Mouse (Mus musculus) forebrain, embryonic 15.5 days (tissue): Measurements from ENCODE around the gene 9830107B12Rik. TPM values are rescaled to one million over a fixed set of nuclear protein-coding genes. Genes with fewer than 3 reads are reported as not detected.

Source experiments
- ATAC-seq: fragments of 200-750 bp; cut with Nextera tagmentation; replicated peaks from 2 replicates; pipeline ENCODE4 v1.8.0; 2017; ENCODE audit warnings: mild to moderate bottlenecking, moderate TSS enrichment, moderate library complexity
- H3K27ac ChIP-seq: fragments of 300-500 bp; sonication (generic); replicated peaks from 2 replicates; pipeline ENCODE4 v1.5.1; 2015; ENCODE audit warnings: mild to moderate bottlenecking, inconsistent platforms
- H3K27me3 ChIP-seq: fragments of 300-500 bp; sonication (generic); 2 replicates; pipeline ENCODE4 v1.6.1; 2015; ENCODE audit warnings: inconsistent platforms
- H3K36me3 ChIP-seq: fragments of 300-500 bp; sonication (generic); 2 replicates; pipeline ENCODE4 v1.6.1; 2015; ENCODE audit warnings: mild to moderate bottlenecking, inconsistent platforms
- H3K4me1 ChIP-seq: fragments of 300-500 bp; sonication (generic); 2 replicates; pipeline ENCODE4 v1.6.1; 2015; ENCODE audit warnings: inconsistent platforms
- H3K4me2 ChIP-seq: fragments of 300-500 bp; sonication (generic); replicated peaks from 2 replicates; pipeline ENCODE4 v1.6.1; 2015; ENCODE audit warnings: mild to moderate bottlenecking, inconsistent platforms
- H3K4me3 ChIP-seq: fragments of 300-500 bp; sonication (generic); 2 replicates; pipeline ENCODE4 v1.5.1; 2015; ENCODE audit warnings: mild to moderate bottlenecking, inconsistent platforms
- H3K9ac ChIP-seq: fragments of 300-500 bp; sonication (generic); replicated peaks from 2 replicates; pipeline ENCODE4 v1.6.1; 2015; ENCODE audit warnings: mild to moderate bottlenecking, inconsistent platforms
- H3K9me3 ChIP-seq: fragments of 300-500 bp; sonication (generic); 2 replicates; pipeline ENCODE4 v1.6.1; 2016; ENCODE audit warnings: inconsistent platforms
- WGBS: fragments of 180-500 bp; shearing (Covaris S2); methylation state at CpG from one replicate; pipeline ENCODE4 v1.1.7; 2015; ENCODE audit warnings: mixed read lengths; 5-methylcytosine and 5-hydroxymethylcytosine counted together
- polyA plus RNA-seq: library from polyadenylated mRNA; unstranded; fragments of >200 nt; fragmentation: Nextera tagmentation; extraction: Ambion mirVana; gene quantifications from 2 replicates; pipeline ENCODE4 v1.2.1, GENCODE M21; 2015

9830107B12Rik gene
- polyA plus RNA-seq, 1 experiment from 2014 or later = not detected

GRCm38 (mm10) chr17:48089446-48089845, 56.6 kb downstream of the 9830107B12Rik start:
- H3K9me3 ChIP-seq = no peaks in the 10 kb centered on the region
- H3K27me3 ChIP-seq = peaks cover 10% of the 10 kb centered on the region; the same call in 1 of the 2 replicates
- H3K9ac ChIP-seq = no peak overlapping the region
- no peak overlapping the region for H3K27ac ChIP-seq
- H3K4me3 ChIP-seq = no peak overlapping the region
- H3K4me2 ChIP-seq = no peak overlapping the region
- no peak for ATAC-seq
- WGBS = 74% methylated on average over 2 of the region's 2 CpGs
- no peaks in the 10 kb centered on the region for H3K36me3 ChIP-seq
- no peaks in the 10 kb centered on the region for H3K4me1 ChIP-seq

GRCm38 (mm10) chr17:48089019-48089418, 57.0 kb downstream of the 9830107B12Rik start, which contains the start of gene 1700067P10Rik:
Gene 1700067P10Rik (plus strand): TSS chr17:48089319.
- Histone ChIP-seq H3K4me3 (no peak within 1 kb of the TSS), H3K27ac (no peak within 1 kb of the TSS), H3K36me3 (no peaks in the 10 kb centered on the region), H3K27me3 (0 out of 2 replicates have a peak, but pooled peaks cover 5% of the 10 kb centered on the region), H3K4me2 (no peak within 1 kb of the TSS), H3K9ac (no peak within 1 kb of the TSS), H3K9me3 (no peaks in the 10 kb centered on the region), H3K4me1 (no peaks in the 10 kb centered on the region)
- ATAC-seq = no peak

GRCm38 (mm10) chr17:48080626-48081025, 65.4 kb downstream of the 9830107B12Rik start:
- Histone ChIP-seq H3K36me3 (no peaks in the 10 kb centered on the region), H3K4me1 (no peaks in the 10 kb centered on the region), H3K27me3 (no peaks in the 10 kb centered on the region), H3K9me3 (no peaks in the 10 kb centered on the region), H3K9ac (no peak overlapping the region), H3K4me2 (no peak overlapping the region), H3K27ac (no peak overlapping the region), H3K4me3 (no peak overlapping the region)
- no peak for ATAC-seq
- WGBS = 61% methylated on average over 3 of the region's 3 CpGs

Other genes with a start within 250 kb of the 9830107B12Rik start
- 33.2 and 37.3 TPM in 2 replicates for gene Foxp4, start 221.6 kb downstream of the 9830107B12Rik start, polyA plus RNA-seq
- not detected in 2 replicates for gene 1700122O11Rik, start 108.0 kb downstream of the 9830107B12Rik start, polyA plus RNA-seq
- not detected in 2 replicates for gene 1700067P10Rik, start 56.9 kb downstream of the 9830107B12Rik start, polyA plus RNA-seq
- gene A530064D06Rik, start 21.0 kb upstream of the 9830107B12Rik start, polyA plus RNA-seq = not detected in 2 replicates
- gene Trem1, start 86.5 kb upstream of the 9830107B12Rik start, polyA plus RNA-seq = not detected in 2 replicates
- not detected in 2 replicates for gene Trem3, start 101.5 kb upstream of the 9830107B12Rik start, polyA plus RNA-seq
- gene Treml4, start 118.0 kb upstream of the 9830107B12Rik start, polyA plus RNA-seq = 0.10 TPM in 1 of 2 replicates, not detected in the other
- gene Treml2, start 153.2 kb upstream of the 9830107B12Rik start, polyA plus RNA-seq = 0.08 TPM in 1 of 2 replicates, not detected in the other
- gene B430306N03Rik, start 169.9 kb upstream of the 9830107B12Rik start, polyA plus RNA-seq = 0.09 TPM in 1 of 2 replicates, not detected in the other
- gene Trem2, start 200.1 kb upstream of the 9830107B12Rik start, polyA plus RNA-seq = 3.9 and 4.1 TPM in 2 replicates
- gene Treml1, start 213.6 kb upstream of the 9830107B12Rik start, polyA plus RNA-seq = 0.46 and 0.55 TPM in 2 replicates